15 mouse cellular contexts compared by ENCODE assay signal in the genomic region with DNA sequence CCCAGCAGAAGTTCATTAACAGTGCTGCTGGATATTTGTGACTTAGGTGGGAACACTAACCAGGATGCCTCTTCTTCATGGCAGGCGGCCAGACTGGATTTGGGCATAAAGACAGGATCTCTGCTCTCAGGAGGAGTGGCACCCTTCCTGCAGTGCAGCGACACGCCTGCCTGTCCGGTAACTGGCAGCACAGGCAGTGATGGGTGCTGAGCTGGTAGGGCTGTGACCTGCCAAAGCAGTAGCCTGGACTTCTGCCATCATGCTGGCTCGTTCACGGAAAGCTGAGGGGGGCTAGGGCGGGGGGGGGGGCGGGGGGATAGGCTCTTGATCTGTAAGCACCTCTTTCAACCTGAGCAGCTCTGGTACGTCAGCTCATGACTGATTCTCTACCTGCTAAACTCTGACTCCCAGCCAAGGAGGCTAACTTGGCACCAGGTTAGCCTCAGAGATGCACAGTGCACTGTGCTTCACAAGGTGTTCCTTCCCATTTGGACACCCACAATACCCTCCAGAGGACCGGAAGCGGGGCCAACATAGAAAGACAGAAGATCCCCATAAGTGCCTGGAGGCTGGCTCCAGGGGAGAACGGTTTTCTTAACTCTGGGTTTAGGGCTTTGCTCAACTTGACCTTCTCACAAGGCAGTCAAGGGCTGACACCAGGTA.
A peak's percentile ranks its signal among the peaks of the same experiment; 100 is the strongest.
DNase-seq lines count a peak whose midpoint lies in the region; ATAC-seq and TF ChIP-seq lines count a peak whose summit lies in the region.
"Had no signal": no experiment of that assay in that cellular context is flagged by ENCODE, and none has a peak within 500 bp of the region (broad histone marks: within the 10 kb centered on the region; RNA-seq: fewer than 3 reads in every experiment).

No protein-coding gene starts in this region.

- H3K36me3 ChIP-seq in forebrain, embryonic 14.5 days (ENCODE audit: control insufficient read depth, insufficient read depth, low read length): peaks cover 17% of the 10 kb centered on the region
- H3K36me3 ChIP-seq in forebrain, embryonic 10.5 days (replicated peaks): peaks cover 24% of the 10 kb centered on the region
- H3K36me3 ChIP-seq in hindbrain, embryonic 16.5 days (ENCODE audit: control insufficient read depth, insufficient read depth, low read length): peaks cover 13% of the 10 kb centered on the region
- H3K36me3 ChIP-seq in hindbrain, embryonic 14.5 days (replicated peaks; ENCODE audit: control insufficient read depth, insufficient read depth): peaks cover 21% of the 10 kb centered on the region
- H3K36me3 ChIP-seq in kidney, embryonic 15.5 days: peaks cover 26% of the 10 kb centered on the region

- DNase-seq in forebrain, embryonic 14.5 days (ENCODE audit: low spot score): peak; percentile 46
- DNase-seq in forebrain, embryonic 10.5 days (ENCODE audit: extremely low spot score, low spot score): no peak
- no peak for DNase-seq in hindbrain, embryonic 14.5 days (ENCODE audit: low spot score)
- DNase-seq in Patski (ENCODE audit: low read depth, low spot score): peak; percentile 46
- peak; percentile 59 to 67 for DNase-seq in cerebellum, postnatal 25 days
- DNase-seq in frontal cortex, postnatal 36 days (ENCODE audit: low spot score in 2 of 2): no peak
- DNase-seq: B cell, adult 2 months; kidney, adult 18-20 months; lung, postnatal 14 days; right cerebral cortex, postnatal 25 days had no signal

- POLR2A ChIA-PET in Patski (lab: Charles Lee): interaction anchor here (0.7 to 1.5 kb wide), 2 partner anchors 161 to 621 kb away, joined by 3 read pairs; no protein-coding TSS in a partner anchor

- no peak overlapping the region for H3K9ac ChIP-seq in forebrain, embryonic 14.5 days (ENCODE audit: low read length)
- H3K9ac ChIP-seq in hindbrain, embryonic 16.5 days (ENCODE audit: low read depth, low read length): no peak overlapping the region
- no peak overlapping the region for H3K9ac ChIP-seq in hindbrain, embryonic 14.5 days
- no peak overlapping the region for H3K9ac ChIP-seq in kidney, embryonic 15.5 days
- H3K9ac ChIP-seq: hindbrain, embryonic 12.5 days; liver, embryonic 12.5 days had no signal

- H3K4me3 ChIP-seq in forebrain, embryonic 14.5 days (ENCODE audit: low read depth, low read length): no peak overlapping the region
- H3K4me3 ChIP-seq in forebrain, embryonic 10.5 days: no peak overlapping the region
- no peak overlapping the region for H3K4me3 ChIP-seq in hindbrain, embryonic 16.5 days (ENCODE audit: low read length)
- H3K4me3 ChIP-seq in hindbrain, embryonic 14.5 days (replicated peaks; ENCODE audit: low read length): no peak overlapping the region
- no peak overlapping the region for H3K4me3 ChIP-seq in kidney, embryonic 15.5 days (replicated peaks)
- H3K4me3 ChIP-seq: erythroblast, embryonic 14.5 days; hindbrain, embryonic 12.5 days; liver, embryonic 12.5 days had no signal

- H3K4me1 ChIP-seq in forebrain, embryonic 14.5 days (ENCODE audit: control insufficient read depth, insufficient read depth, low read length): peaks cover 14% of the 10 kb centered on the region; the same call in 1 of the 2 replicates
- H3K4me1 ChIP-seq in forebrain, embryonic 10.5 days: peaks cover 15% of the 10 kb centered on the region
- H3K4me1 ChIP-seq in hindbrain, embryonic 16.5 days (ENCODE audit: control insufficient read depth, insufficient read depth, low read depth, low read length): peaks cover 7% of the 10 kb centered on the region
- H3K4me1 ChIP-seq in hindbrain, embryonic 14.5 days (replicated peaks; ENCODE audit: control insufficient read depth, insufficient read depth, low read length): peaks cover 7% of the 10 kb centered on the region
- H3K4me1 ChIP-seq in kidney, embryonic 15.5 days: peaks cover 9% of the 10 kb centered on the region

- H3K27ac ChIP-seq in forebrain, embryonic 14.5 days (ENCODE audit: low read depth, low read length): no peak overlapping the region
- H3K27ac ChIP-seq in forebrain, embryonic 10.5 days: no peak overlapping the region
- H3K27ac ChIP-seq in hindbrain, embryonic 16.5 days (ENCODE audit: low read depth, low read length): no peak overlapping the region
- H3K27ac ChIP-seq in hindbrain, embryonic 14.5 days: no peak overlapping the region
- H3K27ac ChIP-seq in kidney, embryonic 15.5 days: no peak overlapping the region
- H3K27ac ChIP-seq: hindbrain, embryonic 12.5 days; liver, embryonic 12.5 days had no signal

- H3K4me2 ChIP-seq in forebrain, embryonic 14.5 days (ENCODE audit: low read length): no peak overlapping the region
- no peak overlapping the region for H3K4me2 ChIP-seq in hindbrain, embryonic 16.5 days (ENCODE audit: low read length)
- no peak overlapping the region for H3K4me2 ChIP-seq in hindbrain, embryonic 14.5 days (replicated peaks)
- no peak overlapping the region for H3K4me2 ChIP-seq in kidney, embryonic 15.5 days
- H3K4me2 ChIP-seq: hindbrain, embryonic 12.5 days; liver, embryonic 12.5 days had no signal

- 0 out of 2 replicates have a peak, but pooled peaks have one; percentile 19 for ATAC-seq in forebrain, embryonic 14.5 days
- 0 out of 2 replicates have a peak, but pooled peaks have one; percentile 31 for ATAC-seq in hindbrain, embryonic 16.5 days
- no peak for ATAC-seq in hindbrain, embryonic 14.5 days (ENCODE audit: low FRiP score)
- no peak for ATAC-seq in Patski
- ATAC-seq in kidney, embryonic 15.5 days (replicated peaks; ENCODE audit: low FRiP score): no peak
- ATAC-seq: liver, embryonic 12.5 days had no signal

- H3K9me3 ChIP-seq in forebrain, embryonic 14.5 days (replicated peaks; ENCODE audit: control insufficient read depth, low read length): no peaks in the 10 kb centered on the region
- no peaks in the 10 kb centered on the region; the same call in 1 of the 2 replicates for H3K9me3 ChIP-seq in forebrain, embryonic 10.5 days
- H3K9me3 ChIP-seq in hindbrain, embryonic 16.5 days (ENCODE audit: control insufficient read depth, low read length): no peaks in the 10 kb centered on the region
- no peaks in the 10 kb centered on the region for H3K9me3 ChIP-seq in hindbrain, embryonic 14.5 days (ENCODE audit: control insufficient read depth, low read length)
- no peaks in the 10 kb centered on the region for H3K9me3 ChIP-seq in kidney, embryonic 15.5 days (replicated peaks)
- H3K9me3 ChIP-seq: hindbrain, embryonic 12.5 days had no signal

- in situ Hi-C loops in Patski (cut with MboI; ENCODE audit: low pct_unique_long_range_greater_than_20kb): no loop called here

- WGBS in forebrain, embryonic 14.5 days: 58% methylated on average over 11 of the region's 12 CpGs
- 86% methylated on average over 12 of the region's 12 CpGs for WGBS in forebrain, embryonic 10.5 days
- 74% methylated on average over 12 of the region's 12 CpGs for WGBS in hindbrain, embryonic 16.5 days
- 68% methylated on average over 12 of the region's 12 CpGs for WGBS in hindbrain, embryonic 14.5 days
- WGBS in kidney, embryonic 15.5 days: 85% methylated on average over 12 of the region's 12 CpGs

- CTCF ChIA-PET in Patski (lab: Charles Lee): interaction anchor here (0.8 to 7.3 kb wide), 4 partner anchors 15 to 26 kb away, joined by 3 to 41 read pairs (median 3); no protein-coding TSS in a partner anchor

- TF ChIP-seq CTCF in Patski (IDR thresholded peaks at IDR 0.05): no peak

- H3K27me3 ChIP-seq in forebrain, embryonic 14.5 days (replicated peaks; ENCODE audit: control insufficient read depth, insufficient read depth, low read length): no peaks in the 10 kb centered on the region
- no peaks in the 10 kb centered on the region for H3K27me3 ChIP-seq in forebrain, embryonic 10.5 days (ENCODE audit: poor library complexity, severe bottlenecking)
- no peaks in the 10 kb centered on the region for H3K27me3 ChIP-seq in hindbrain, embryonic 16.5 days (replicated peaks; ENCODE audit: control insufficient read depth, insufficient read depth, low read length)
- H3K27me3 ChIP-seq in hindbrain, embryonic 14.5 days (ENCODE audit: control insufficient read depth, insufficient read depth, low read length): no peaks in the 10 kb centered on the region
- H3K27me3 ChIP-seq in Patski: no peaks in the 10 kb centered on the region
- no peaks in the 10 kb centered on the region for H3K27me3 ChIP-seq in kidney, embryonic 15.5 days
- H3K27me3 ChIP-seq: hindbrain, embryonic 12.5 days; liver, embryonic 12.5 days had no signal

Comparison
In these comparisons a context has a peak if more than half of its experiments do, and no peak if none do; other contexts are left out.
1. ATAC-seq: peak in forebrain, embryonic 14.5 days (single experiment) and hindbrain, embryonic 16.5 days (single experiment); none in hindbrain, embryonic 14.5 days (single experiment), Patski (single experiment) and kidney, embryonic 15.5 days (single experiment).
2. DNase-seq: peak in forebrain, embryonic 14.5 days (single experiment), Patski (single experiment) and cerebellum, postnatal 25 days (2 of 2); none in forebrain, embryonic 10.5 days (single experiment), hindbrain, embryonic 14.5 days (single experiment) and frontal cortex, postnatal 36 days (0 of 2).